Mouse (Mus musculus) forebrain, embryonic 13.5 days (tissue): ENCODE measurements around the gene Itih4. TPM values are rescaled to one million over a fixed set of nuclear protein-coding genes. Genes with fewer than 3 reads are reported as not detected.

Experiments
- ATAC-seq: fragments of 200-750 bp; cut with Nextera tagmentation; 2 replicates; pipeline ENCODE4 v1.8.0; 2017
- H3K27ac ChIP-seq: fragments of 300-500 bp; sonication (generic); 2 replicates; pipeline ENCODE4 v1.5.1; 2015; ENCODE audit warnings: inconsistent platforms, mild to moderate bottlenecking, moderate library complexity
- H3K27me3 ChIP-seq: fragments of 300-500 bp; sonication (generic); 2 replicates; pipeline ENCODE4 v1.6.1; 2015; ENCODE audit warnings: mild to moderate bottlenecking, inconsistent platforms
- H3K36me3 ChIP-seq: fragments of 300-500 bp; sonication (generic); 2 replicates; pipeline ENCODE4 v1.6.1; 2015; ENCODE audit warnings: mild to moderate bottlenecking, inconsistent platforms; ENCODE audit not compliant: poor library complexity, severe bottlenecking
- H3K4me1 ChIP-seq: fragments of 300-500 bp; sonication (generic); 2 replicates; pipeline ENCODE4 v1.6.1; 2015; ENCODE audit warnings: inconsistent platforms
- H3K4me2 ChIP-seq: fragments of 300-500 bp; sonication (generic); 2 replicates; pipeline ENCODE4 v1.6.1; 2015; ENCODE audit warnings: inconsistent platforms, mild to moderate bottlenecking, moderate library complexity
- H3K4me3 ChIP-seq: fragments of 300-500 bp; sonication (generic); 2 replicates; pipeline ENCODE4 v1.5.1; 2015; ENCODE audit warnings: mild to moderate bottlenecking, inconsistent platforms
- H3K9ac ChIP-seq: fragments of 300-500 bp; sonication (generic); 2 replicates; pipeline ENCODE4 v1.6.1; 2015; ENCODE audit warnings: mild to moderate bottlenecking, inconsistent platforms
- H3K9me3 ChIP-seq: fragments of 300-500 bp; sonication (generic); replicated peaks from 2 replicates; pipeline ENCODE4 v1.6.1; 2016; ENCODE audit warnings: inconsistent platforms
- WGBS: fragments of 180-500 bp; shearing (Covaris S2); methylation state at CpG from one replicate; pipeline ENCODE4 v1.1.7; 2015; 5-methylcytosine and 5-hydroxymethylcytosine counted together
- polyA plus RNA-seq: library from polyadenylated mRNA; unstranded; fragments of >200 nt; fragmentation: Nextera tagmentation; extraction: Ambion mirVana; gene quantifications from 2 replicates; pipeline ENCODE4 v1.2.1, GENCODE M21; 2015

Itih4 gene
- polyA plus RNA-seq, 1 experiment from 2014 or later: not detected

GRCm38 (mm10) chr14:30880811-30881717 lies 5.2 kb upstream of the Itih4 start:
- H3K36me3 ChIP-seq: peaks cover 4% of the 10 kb centered on the region; the same call in 1 of the 2 replicates
- WGBS: 86% methylated on average over 17 of the region's 17 CpGs
- H3K27me3 ChIP-seq: no peaks in the 10 kb centered on the region
- H3K4me3 ChIP-seq: no peak overlapping the region
- H3K9me3 ChIP-seq: no peaks in the 10 kb centered on the region
- ATAC-seq: no peak
- no peak overlapping the region for H3K9ac ChIP-seq
- no peak overlapping the region for H3K4me2 ChIP-seq
- no peak overlapping the region for H3K27ac ChIP-seq
- peaks cover 2% of the 10 kb centered on the region; the same call in 1 of the 2 replicates for H3K4me1 ChIP-seq

GRCm38 (mm10) chr14:30881718-30882108 lies 4.6 kb upstream of the Itih4 start:
- H3K36me3 ChIP-seq: peaks cover 4% of the 10 kb centered on the region; the same call in 1 of the 2 replicates
- H3K4me1 ChIP-seq: peaks cover 2% of the 10 kb centered on the region; the same call in 1 of the 2 replicates
- H3K9ac ChIP-seq: no peak overlapping the region
- 89% methylated on average over 3 of the region's 3 CpGs for WGBS
- H3K4me3 ChIP-seq: no peak overlapping the region
- no peak overlapping the region for H3K27ac ChIP-seq
- no peaks in the 10 kb centered on the region for H3K9me3 ChIP-seq
- no peaks in the 10 kb centered on the region for H3K27me3 ChIP-seq
- no peak overlapping the region for H3K4me2 ChIP-seq
- no peak for ATAC-seq

- no peak overlapping the region for H3K4me2 ChIP-seq
Observed at GRCm38 (mm10) chr14:30885298-30885697, 978 bp upstream of the Itih4 start.

GRCm38 (mm10) chr14:30888271-30888732 lies 2.0 kb downstream of the Itih4 start:
- H3K4me3 ChIP-seq: no peak overlapping the region
- H3K9ac ChIP-seq: no peak overlapping the region
- ATAC-seq: no peak
- H3K27me3 ChIP-seq: no peaks in the 10 kb centered on the region
- no peaks in the 10 kb centered on the region for H3K36me3 ChIP-seq
- no peak overlapping the region for H3K27ac ChIP-seq
- 19% methylated on average over 9 of the region's 9 CpGs for WGBS
- no peaks in the 10 kb centered on the region for H3K9me3 ChIP-seq
- no peak overlapping the region for H3K4me2 ChIP-seq
- H3K4me1 ChIP-seq: no peaks in the 10 kb centered on the region

More at GRCm38 (mm10) chr14:30885298-30885697, 978 bp upstream of the Itih4 start:
- no peak overlapping the region for H3K27ac ChIP-seq
- no peaks in the 10 kb centered on the region for H3K9me3 ChIP-seq
- H3K27me3 ChIP-seq: no peaks in the 10 kb centered on the region
- no peaks in the 10 kb centered on the region for H3K4me1 ChIP-seq
- 24% methylated on average over 3 of the region's 3 CpGs for WGBS
- no peak overlapping the region for H3K9ac ChIP-seq
- ATAC-seq: no peak
- no peak overlapping the region for H3K4me3 ChIP-seq
- H3K36me3 ChIP-seq: no peaks in the 10 kb centered on the region

GRCm38 (mm10) chr14:30899972-30900371 lies 13.7 kb downstream of the Itih4 start:
- Histone ChIP-seq H3K9ac (no peak overlapping the region), H3K4me3 (no peak overlapping the region), H3K4me2 (no peak overlapping the region), H3K4me1 (no peaks in the 10 kb centered on the region), H3K36me3 (no peaks in the 10 kb centered on the region), H3K9me3 (no peaks in the 10 kb centered on the region), H3K27me3 (no peaks in the 10 kb centered on the region), H3K27ac (no peak overlapping the region)
- no peak for ATAC-seq
- WGBS: 11% methylated on average over 3 of the region's 3 CpGs

GRCm38 (mm10) chr14:30902628-30903027 lies 16.4 kb downstream of the Itih4 start:
- H3K4me2 ChIP-seq: no peak overlapping the region
- ATAC-seq: no peak
- H3K27me3 ChIP-seq: no peaks in the 10 kb centered on the region
- no peaks in the 10 kb centered on the region for H3K9me3 ChIP-seq
- H3K36me3 ChIP-seq: no peaks in the 10 kb centered on the region
- H3K27ac ChIP-seq: no peak overlapping the region
- H3K4me1 ChIP-seq: no peaks in the 10 kb centered on the region
- no peak overlapping the region for H3K4me3 ChIP-seq
- H3K9ac ChIP-seq: no peak overlapping the region
- 94% methylated on average over 5 of the region's 5 CpGs for WGBS

GRCm38 (mm10) chr14:30903036-30903435 lies 16.8 kb downstream of the Itih4 start:
- H3K9me3 ChIP-seq: no peaks in the 10 kb centered on the region
- H3K4me2 ChIP-seq: no peak overlapping the region
- ATAC-seq: no peak
- no peaks in the 10 kb centered on the region for H3K36me3 ChIP-seq
- WGBS: 81% methylated on average over 3 of the region's 3 CpGs
- no peak overlapping the region for H3K4me3 ChIP-seq
- no peaks in the 10 kb centered on the region for H3K27me3 ChIP-seq
- H3K4me1 ChIP-seq: no peaks in the 10 kb centered on the region
- no peak overlapping the region for H3K27ac ChIP-seq
- H3K9ac ChIP-seq: no peak overlapping the region

GRCm38 (mm10) chr14:30904307-30904706 lies 18.0 kb downstream of the Itih4 start:
- H3K4me1 ChIP-seq: no peaks in the 10 kb centered on the region
- WGBS: 88% methylated on average over 8 of the region's 8 CpGs
- no peak overlapping the region for H3K9ac ChIP-seq
- H3K4me3 ChIP-seq: no peak overlapping the region
- no peak overlapping the region for H3K27ac ChIP-seq
- no peaks in the 10 kb centered on the region for H3K27me3 ChIP-seq
- H3K4me2 ChIP-seq: no peak overlapping the region
- no peaks in the 10 kb centered on the region for H3K36me3 ChIP-seq
- H3K9me3 ChIP-seq: no peaks in the 10 kb centered on the region
- ATAC-seq: no peak

GRCm38 (mm10) chr14:30906001-30906400 lies 19.7 kb downstream of the Itih4 start:
- Histone ChIP-seq H3K27me3 (no peaks in the 10 kb centered on the region), H3K4me1 (no peaks in the 10 kb centered on the region), H3K4me3 (no peak overlapping the region), H3K36me3 (no peaks in the 10 kb centered on the region), H3K4me2 (no peak overlapping the region), H3K27ac (no peak overlapping the region), H3K9me3 (no peaks in the 10 kb centered on the region), H3K9ac (no peak overlapping the region)
- 88% methylated on average over 6 of the region's 6 CpGs for WGBS
- ATAC-seq: no peak

- H3K4me3 ChIP-seq: no peak overlapping the region
- WGBS: 85% methylated on average over 3 of the region's 3 CpGs
Observed at GRCm38 (mm10) chr14:30907814-30908265, 21.6 kb downstream of the Itih4 start.

GRCm38 (mm10) chr14:30911141-30911540 lies 24.9 kb downstream of the Itih4 start:
- Histone ChIP-seq H3K27ac (no peak overlapping the region), H3K27me3 (no peaks in the 10 kb centered on the region), H3K36me3 (no peaks in the 10 kb centered on the region), H3K4me2 (no peak overlapping the region), H3K4me3 (no peak overlapping the region), H3K9me3 (no peaks in the 10 kb centered on the region), H3K4me1 (0 out of 2 replicates have a peak, but pooled peaks cover 4% of the 10 kb centered on the region), H3K9ac (no peak overlapping the region)
- no peak for ATAC-seq
- WGBS: 93% methylated on average over 8 of the region's 8 CpGs

More at GRCm38 (mm10) chr14:30907814-30908265, 21.6 kb downstream of the Itih4 start:
- no peak for ATAC-seq
- H3K27me3 ChIP-seq: no peaks in the 10 kb centered on the region
- no peak overlapping the region for H3K27ac ChIP-seq
- no peak overlapping the region for H3K9ac ChIP-seq
- H3K36me3 ChIP-seq: no peaks in the 10 kb centered on the region
- H3K9me3 ChIP-seq: no peaks in the 10 kb centered on the region
- H3K4me1 ChIP-seq: no peaks in the 10 kb centered on the region
- no peak overlapping the region for H3K4me2 ChIP-seq

- Histone ChIP-seq H3K36me3 (no peaks in the 10 kb centered on the region), H3K27ac (no peak overlapping the region), H3K4me1 (0 out of 2 replicates have a peak, but pooled peaks cover 4% of the 10 kb centered on the region), H3K4me3 (no peak overlapping the region), H3K27me3 (no peaks in the 10 kb centered on the region), H3K9me3 (no peaks in the 10 kb centered on the region), H3K9ac (no peak overlapping the region), H3K4me2 (no peak overlapping the region)
- WGBS: 79% methylated on average over 8 of the region's 8 CpGs
- no peak for ATAC-seq
Observed at GRCm38 (mm10) chr14:30912641-30913040, 26.4 kb downstream of the Itih4 start.
